Mouse (Mus musculus): ENCODE data around the gene Tia1. TPM values are rescaled to one million over a fixed set of nuclear protein-coding genes. Genes with fewer than 3 reads are reported as not detected.

Tia1 gene
- polyA plus RNA-seq, 1 experiment from 2014 or later: 95.5 TPM

DNA sequence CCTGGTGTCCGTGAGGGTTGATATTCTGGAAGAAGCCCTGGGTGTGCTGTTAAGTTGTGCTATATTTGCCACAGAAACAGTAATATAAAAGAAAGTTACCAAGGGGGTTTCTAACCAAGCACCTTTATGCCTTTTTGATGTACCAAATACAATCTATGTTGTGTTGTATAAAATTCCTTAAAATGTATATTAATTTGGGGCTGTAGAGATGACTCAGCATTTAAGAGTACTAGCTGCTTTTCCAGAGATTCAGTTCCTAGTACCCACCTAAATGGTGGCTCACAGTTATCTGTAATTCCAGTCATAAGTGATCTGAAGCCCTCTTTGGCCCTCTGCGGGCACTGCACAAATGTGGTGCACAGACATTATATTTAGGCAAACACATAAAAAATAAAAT lies 37.2 kb upstream of the Tia1 start:
- H3K9ac ChIP-seq (ENCODE audit: low read depth, low read length): peak overlapping the region; percentile 92

DNA sequence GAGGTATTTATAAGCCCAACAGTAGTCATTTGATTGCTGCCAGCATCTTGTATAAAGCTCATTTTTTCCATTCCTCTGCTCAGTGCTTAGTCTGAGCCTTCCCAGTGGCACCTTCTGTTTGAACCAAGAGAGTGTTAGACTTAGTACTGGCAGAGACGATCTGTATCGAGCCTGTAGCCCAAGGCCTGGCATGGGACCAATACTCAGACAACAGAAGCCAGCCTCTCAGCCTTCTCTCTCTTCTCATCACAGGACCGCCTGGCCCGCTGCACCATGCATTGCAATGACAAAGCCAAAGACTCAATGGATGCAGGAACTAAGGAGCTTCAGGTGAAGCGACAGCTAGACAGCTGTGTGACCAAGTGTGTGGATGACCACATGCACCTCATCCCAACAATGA lies 35.5 kb upstream of the Tia1 start:
- WGBS: 92% methylated on average over 5 of the region's 5 CpGs
- Histone ChIP-seq H3K4me3 (ENCODE audit: low read depth, low read length) (no peak overlapping the region), H3K9me3 (ENCODE audit: control insufficient read depth, low read length) (no peaks in the 10 kb centered on the region), H3K4me1 (replicated peaks; ENCODE audit: control insufficient read depth, insufficient read depth, low read length) (peaks cover 30% of the 10 kb centered on the region), H3K27me3 (replicated peaks; ENCODE audit: control insufficient read depth, insufficient read depth, low read length) (no peaks in the 10 kb centered on the region), H3K27ac (ENCODE audit: low read depth, low read length) (no peak overlapping the region), H3K9ac (ENCODE audit: low read depth, low read length) (no peak overlapping the region), H3K4me2 (no peak overlapping the region), H3K36me3 (ENCODE audit: control insufficient read depth, insufficient read depth, low read length) (peaks cover 3% of the 10 kb centered on the region; the same call in 1 of the 2 replicates)
- no peak for DNase-seq (ENCODE audit: low spot score)
- no peak for ATAC-seq (replicated peaks; ENCODE audit: low FRiP score)

More for the DNA sequence above, 37.2 kb upstream of the Tia1 start:
- no peak for ATAC-seq (replicated peaks; ENCODE audit: low FRiP score)
- Histone ChIP-seq H3K27me3 (replicated peaks; ENCODE audit: control insufficient read depth, insufficient read depth, low read length) (no peaks in the 10 kb centered on the region), H3K27ac (ENCODE audit: low read depth, low read length) (peak overlapping the region; percentile 79), H3K9me3 (ENCODE audit: control insufficient read depth, low read length) (no peaks in the 10 kb centered on the region), H3K4me3 (ENCODE audit: low read depth, low read length) (peak overlapping the region; percentile 80), H3K4me2 (peak overlapping the region; percentile 99), H3K36me3 (ENCODE audit: control insufficient read depth, insufficient read depth, low read length) (peaks cover 3% of the 10 kb centered on the region; the same call in 1 of the 2 replicates), H3K4me1 (replicated peaks; ENCODE audit: control insufficient read depth, insufficient read depth, low read length) (peaks cover 19% of the 10 kb centered on the region)
- DNase-seq (ENCODE audit: low spot score): no peak
- 69% methylated on average over 2 of the region's 2 CpGs for WGBS

- DNase-seq (ENCODE audit: low spot score): no peak
- no peaks in the 10 kb centered on the region for H3K9me3 ChIP-seq (ENCODE audit: control insufficient read depth, low read length)
- peak overlapping the region; percentile 91 for H3K27ac ChIP-seq (ENCODE audit: low read depth, low read length)
- H3K36me3 ChIP-seq (ENCODE audit: control insufficient read depth, insufficient read depth, low read length): peaks cover 3% of the 10 kb centered on the region; the same call in 1 of the 2 replicates
- H3K4me1 ChIP-seq (replicated peaks; ENCODE audit: control insufficient read depth, insufficient read depth, low read length): peaks cover 31% of the 10 kb centered on the region
- H3K4me2 ChIP-seq: peak overlapping the region; percentile 84
- H3K4me3 ChIP-seq (ENCODE audit: low read depth, low read length): peak overlapping the region; percentile 91
- 59% methylated on average over 3 of the region's 3 CpGs for WGBS
- no peak for ATAC-seq (replicated peaks; ENCODE audit: low FRiP score)
- no peaks in the 10 kb centered on the region for H3K27me3 ChIP-seq (replicated peaks; ENCODE audit: control insufficient read depth, insufficient read depth, low read length)
- H3K9ac ChIP-seq (ENCODE audit: low read depth, low read length): peak overlapping the region; percentile 83
Observed at GRCm38 (mm10) chr6:86370093-86370713, 33.8 kb upstream of the Tia1 start.

DNA sequence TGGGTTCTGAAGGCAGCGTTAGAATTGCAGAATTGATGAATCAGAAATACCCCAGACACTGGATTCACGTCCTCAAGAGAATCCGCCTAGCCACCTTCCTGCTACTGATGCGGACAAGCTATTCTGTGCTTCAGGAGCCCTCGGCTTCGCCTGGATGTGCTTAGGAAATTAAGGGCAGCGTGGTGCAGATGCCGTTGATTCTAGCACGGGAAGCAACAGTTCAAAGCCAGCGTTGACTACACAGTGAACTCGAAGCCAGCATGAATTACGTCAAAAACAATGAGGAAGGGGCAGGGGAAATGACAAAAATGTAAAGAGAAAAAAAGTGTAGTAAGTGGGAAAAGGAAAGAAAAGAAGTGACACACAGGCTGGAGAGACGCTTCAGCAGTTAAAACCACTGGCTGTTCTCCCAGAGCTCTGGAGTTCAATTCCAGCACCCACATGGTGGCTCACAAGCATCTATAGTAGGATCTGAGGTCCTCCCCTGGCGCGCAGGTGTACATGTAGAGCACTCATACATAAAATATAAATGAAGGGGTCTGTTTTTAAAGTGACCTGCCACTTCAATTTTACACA lies 33.2 kb upstream of the Tia1 start, which contains the start of gene Snrpg:
Gene Snrpg (plus strand): TSS at position 541 of the 576 bp plus-strand sequence.
- Histone ChIP-seq H3K4me3 (ENCODE audit: low read depth, low read length) (peak within 1 kb of the TSS; percentile 91), H3K4me2 (peak within 1 kb of the TSS; percentile 84), H3K27ac (ENCODE audit: low read depth, low read length) (peak within 1 kb of the TSS; percentile 91), H3K9ac (ENCODE audit: low read depth, low read length) (peak within 1 kb of the TSS; percentile 94), H3K36me3 (ENCODE audit: control insufficient read depth, insufficient read depth, low read length) (peaks cover 4% of the 10 kb centered on the region; the same call in 1 of the 2 replicates), H3K9me3 (ENCODE audit: control insufficient read depth, low read length) (no peaks in the 10 kb centered on the region), H3K27me3 (replicated peaks; ENCODE audit: control insufficient read depth, insufficient read depth, low read length) (no peaks in the 10 kb centered on the region), H3K4me1 (replicated peaks; ENCODE audit: control insufficient read depth, insufficient read depth, low read length) (peaks cover 31% of the 10 kb centered on the region)
- DNase-seq (ENCODE audit: low spot score) (no peak), ATAC-seq (replicated peaks; ENCODE audit: low FRiP score) (peak; percentile 24)
- 15% methylated on average over 15 of the region's 15 CpGs for WGBS

- DNase-seq (ENCODE audit: low spot score) (peak; percentile 92), ATAC-seq (replicated peaks; ENCODE audit: low FRiP score) (peak; percentile 93)
- H3K9ac ChIP-seq (ENCODE audit: low read depth, low read length): peak overlapping the region; percentile 94
- no peaks in the 10 kb centered on the region for H3K27me3 ChIP-seq (replicated peaks; ENCODE audit: control insufficient read depth, insufficient read depth, low read length)
- under 1% methylated on average over 50 of the region's 50 CpGs for whole genome bisulfite sequencing
- no peaks in the 10 kb centered on the region for H3K9me3 ChIP-seq (ENCODE audit: control insufficient read depth, low read length)
- peak overlapping the region; percentile 91 for H3K27ac ChIP-seq (ENCODE audit: low read depth, low read length)
- H3K4me1 ChIP-seq (replicated peaks; ENCODE audit: control insufficient read depth, insufficient read depth, low read length): peaks cover 25% of the 10 kb centered on the region
- peaks cover 9% of the 10 kb centered on the region; the same call in 1 of the 2 replicates for H3K36me3 ChIP-seq (ENCODE audit: control insufficient read depth, insufficient read depth, low read length)
- peak overlapping the region; percentile 91 for H3K4me3 ChIP-seq (ENCODE audit: low read depth, low read length)
- peak overlapping the region; percentile 84 for H3K4me2 ChIP-seq
Observed at GRCm38 (mm10) chr6:86371340-86371911, 32.6 kb upstream of the Tia1 start.

DNA sequence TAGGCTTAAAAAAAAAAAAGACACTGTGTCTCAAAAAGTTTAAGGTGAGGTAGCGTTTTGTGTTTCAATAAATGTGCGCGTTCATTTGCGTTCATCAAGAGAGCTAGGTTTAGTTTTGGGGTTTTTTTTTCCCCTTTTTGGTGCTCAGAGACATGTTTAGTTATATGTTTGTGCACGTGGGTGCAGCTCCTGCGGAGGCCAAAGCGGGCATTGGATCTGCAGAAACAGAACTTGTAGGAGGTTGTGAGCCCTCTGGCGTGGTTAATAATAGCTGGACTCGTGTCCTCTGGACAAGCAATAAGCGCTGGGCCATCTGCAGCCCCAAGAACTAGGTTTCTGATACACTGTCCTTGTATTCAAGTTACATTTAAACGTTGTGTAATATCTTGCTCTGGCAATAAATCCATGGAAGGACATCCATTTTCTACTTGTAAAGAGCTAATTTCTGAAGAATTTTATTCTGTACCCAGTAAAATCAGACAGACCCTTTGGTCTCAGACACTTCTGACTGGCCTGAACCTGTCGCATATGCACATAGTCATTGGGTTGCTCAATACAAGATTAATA lies 32.0 kb upstream of the Tia1 start:
- Histone ChIP-seq H3K4me3 (ENCODE audit: low read depth, low read length) (peak overlapping the region; percentile 91), H3K36me3 (ENCODE audit: control insufficient read depth, insufficient read depth, low read length) (peaks cover 12% of the 10 kb centered on the region; the same call in 1 of the 2 replicates), H3K9ac (ENCODE audit: low read depth, low read length) (peak overlapping the region; percentile 94), H3K4me2 (peak overlapping the region; percentile 84), H3K27ac (ENCODE audit: low read depth, low read length) (peak overlapping the region; percentile 91), H3K4me1 (replicated peaks; ENCODE audit: control insufficient read depth, insufficient read depth, low read length) (peaks cover 19% of the 10 kb centered on the region), H3K9me3 (ENCODE audit: control insufficient read depth, low read length) (no peaks in the 10 kb centered on the region), H3K27me3 (replicated peaks; ENCODE audit: control insufficient read depth, insufficient read depth, low read length) (no peaks in the 10 kb centered on the region)
- ATAC-seq (replicated peaks; ENCODE audit: low FRiP score) (no peak), DNase-seq (ENCODE audit: low spot score) (no peak)
- WGBS: 3% methylated on average over 12 of the region's 12 CpGs

GRCm38 (mm10) chr6:86373556-86373955 lies 30.5 kb upstream of the Tia1 start:
- ATAC-seq (replicated peaks; ENCODE audit: low FRiP score): no peak
- Histone ChIP-seq H3K27ac (ENCODE audit: low read depth, low read length) (no peak overlapping the region), H3K9ac (ENCODE audit: low read depth, low read length) (no peak overlapping the region), H3K4me2 (peak overlapping the region; percentile 84), H3K9me3 (ENCODE audit: control insufficient read depth, low read length) (no peaks in the 10 kb centered on the region), H3K27me3 (replicated peaks; ENCODE audit: control insufficient read depth, insufficient read depth, low read length) (no peaks in the 10 kb centered on the region), H3K4me1 (replicated peaks; ENCODE audit: control insufficient read depth, insufficient read depth, low read length) (peaks cover 17% of the 10 kb centered on the region), H3K36me3 (ENCODE audit: control insufficient read depth, insufficient read depth, low read length) (peaks cover 24% of the 10 kb centered on the region), H3K4me3 (ENCODE audit: low read depth, low read length) (no peak overlapping the region)
- no peak for DNase-seq (ENCODE audit: low spot score)
- WGBS: 91% methylated on average over 6 of the region's 6 CpGs

DNA sequence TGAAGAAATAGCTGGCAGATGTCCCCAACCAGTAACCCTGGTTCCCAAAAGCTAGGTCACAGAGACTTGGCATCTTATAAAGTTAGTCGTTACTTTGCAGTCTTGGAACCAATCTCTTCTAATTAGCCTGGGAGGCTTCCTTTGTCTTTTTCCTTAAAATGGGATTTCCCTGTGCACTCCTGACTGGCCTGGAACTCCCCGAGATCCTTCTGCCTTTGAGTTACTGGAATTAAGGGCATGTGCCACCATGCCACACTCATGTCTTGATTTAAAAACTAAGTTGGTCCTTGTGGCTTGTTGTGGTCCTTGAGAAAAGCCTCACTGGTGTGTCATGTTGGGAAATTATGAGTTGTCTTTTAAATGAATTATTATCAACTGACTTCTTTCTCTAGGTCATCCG lies 25.7 kb upstream of the Tia1 start:
- 0 out of 2 replicates have a peak, but pooled peaks cover 2% of the 10 kb centered on the region for H3K4me1 ChIP-seq (replicated peaks; ENCODE audit: control insufficient read depth, insufficient read depth, low read length)
- DNase-seq (ENCODE audit: low spot score): no peak
- ATAC-seq (replicated peaks; ENCODE audit: low FRiP score): no peak
- H3K36me3 ChIP-seq (ENCODE audit: control insufficient read depth, insufficient read depth, low read length): peaks cover 24% of the 10 kb centered on the region
- no peak overlapping the region for H3K4me2 ChIP-seq
- 85% methylated on average over 3 of the region's 3 CpGs for WGBS
- no peak overlapping the region for H3K4me3 ChIP-seq (ENCODE audit: low read depth, low read length)
- no peak overlapping the region for H3K9ac ChIP-seq (ENCODE audit: low read depth, low read length)
- no peaks in the 10 kb centered on the region for H3K9me3 ChIP-seq (ENCODE audit: control insufficient read depth, low read length)
- no peak overlapping the region for H3K27ac ChIP-seq (ENCODE audit: low read depth, low read length)
- no peaks in the 10 kb centered on the region for H3K27me3 ChIP-seq (replicated peaks; ENCODE audit: control insufficient read depth, insufficient read depth, low read length)

Measured in liver, embryonic 11.5 days (tissue).